Mouse (Mus musculus): ENCODE measurements around the gene Gm11213.

DNA sequence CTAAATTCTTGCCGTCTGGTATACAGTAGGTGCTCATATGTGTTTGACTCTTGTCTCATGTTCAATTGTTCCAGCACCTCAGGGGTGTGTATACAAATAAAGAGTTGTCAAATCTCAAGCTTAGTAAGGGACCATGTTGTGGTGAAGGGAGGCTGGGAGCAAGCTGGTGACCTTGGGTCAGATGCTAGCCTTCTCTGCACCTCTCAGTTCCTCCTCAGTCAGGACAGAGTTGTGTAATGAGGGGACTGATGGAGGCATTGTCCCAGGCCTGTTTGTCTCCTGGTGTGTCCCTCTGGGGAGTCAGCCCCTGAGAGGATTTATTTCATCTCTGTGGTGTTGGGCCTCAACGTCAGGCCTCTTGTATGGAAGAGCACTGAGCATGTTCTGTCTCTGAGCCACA lies 18.8 kb downstream of the Gm11213 start:
- TF ChIP-seq NANOG (IDR thresholded peaks at IDR 0.05; ENCODE audit: borderline replicate concordance, low read length) (no peak), CTCF (conservative IDR thresholded peaks at IDR 0.05; ENCODE audit: low read length) (no peak)

Data from E14TG2a.4 (cell line).